Mouse (Mus musculus): ENCODE data around the gene Fign.

- TF ChIP-seq ZC3H11A (IDR thresholded peaks at IDR 0.05; ENCODE audit: borderline replicate concordance, low read depth, low read length) = no peak
- TF ChIP-seq MAFK (IDR thresholded peaks at IDR 0.05; ENCODE audit: insufficient read depth, low read depth, low read length) = no peak
Observed at GRCm38 (mm10) chr2:64065511-64065910, 32.3 kb downstream of the Fign start.
